Mouse (Mus musculus) thymus, postnatal 25 days (tissue): Measurements from ENCODE around the gene Zmynd10.

Source experiments
- DNase-seq: peaks from one replicate; pipeline ENCODE4 v3.0.0; 2022

Zmynd10 gene

GRCm38 (mm10) chr9:107541005-107541404 is 6.1 kb upstream of the Zmynd10 start:
- no peak for DNase-seq

DNA sequence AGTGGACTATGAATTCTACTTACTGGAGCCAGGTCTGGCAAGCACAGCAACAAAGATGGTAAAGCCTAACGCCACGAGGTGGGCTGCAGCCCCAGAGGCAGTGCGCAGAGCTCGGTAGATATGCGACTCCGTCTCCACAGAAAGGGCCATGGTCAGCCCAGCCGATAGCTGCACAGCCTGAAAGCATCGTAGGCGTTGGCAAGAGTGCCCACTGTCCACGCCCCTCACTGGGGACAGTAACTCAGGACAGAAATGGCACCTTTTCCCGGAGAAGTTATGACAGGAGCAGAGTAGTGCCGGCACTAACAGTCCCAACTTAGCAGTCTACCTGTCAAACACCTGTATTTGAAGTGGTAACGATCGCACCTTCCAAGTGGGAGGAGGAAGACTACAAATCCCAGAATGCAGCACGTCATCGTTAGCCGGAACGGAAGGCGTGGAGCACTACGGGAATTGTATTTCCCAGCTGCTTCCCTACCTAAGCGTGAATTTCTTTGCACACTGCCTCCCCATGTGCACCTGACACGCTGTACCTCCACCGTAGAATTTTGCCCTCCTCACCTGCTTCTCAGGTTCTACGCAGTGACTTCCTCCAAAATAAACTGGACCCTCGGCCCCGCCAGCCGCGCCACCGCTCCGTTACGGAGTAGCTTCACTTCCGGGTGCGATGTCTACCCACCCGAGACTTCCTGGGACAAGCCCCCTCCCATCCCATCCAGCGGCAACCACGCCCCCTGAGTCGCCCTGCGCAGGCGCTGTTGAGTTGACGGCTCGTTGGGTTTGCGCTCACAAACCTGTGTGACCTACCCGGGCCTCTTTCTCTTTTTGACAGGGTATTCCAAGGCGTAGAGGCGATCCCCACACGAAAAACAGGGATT is 5.4 kb upstream of the Zmynd10 start, which contains the start of the genes Cyb561d2 and Nprl2:
Gene Cyb561d2 (minus strand): TSS at position 720 of the 878 bp plus-strand sequence.
Gene Nprl2 (plus strand): TSS at position 753 of the 878 bp plus-strand sequence.
- DNase-seq: peak; percentile 97

GRCm38 (mm10) chr9:107542352-107542686 is 4.8 kb upstream of the Zmynd10 start:
- DNase-seq: no peak

DNA sequence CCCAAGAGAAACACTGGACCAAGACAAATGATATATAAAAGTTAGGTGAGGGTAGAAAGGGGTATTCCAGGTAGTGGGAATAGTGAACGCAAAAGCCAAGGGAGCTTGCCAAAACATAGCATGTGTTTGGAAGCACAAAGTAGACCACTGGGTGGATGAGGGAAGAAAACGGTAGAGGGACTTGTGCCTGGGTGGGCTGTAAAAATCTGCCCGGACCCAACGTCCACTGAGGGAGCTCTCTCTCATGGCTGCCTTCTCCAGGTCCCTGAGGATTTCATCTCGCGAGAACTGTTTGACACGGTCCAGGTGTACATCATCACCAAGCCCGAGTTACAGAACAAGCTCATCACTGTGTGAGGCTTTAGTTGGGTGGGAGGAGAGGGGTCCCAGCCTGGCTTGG is 4.4 kb upstream of the Zmynd10 start:
- no peak for DNase-seq

- DNase-seq: no peak
These were observed 3.8 kb upstream of the Zmynd10 start for GRCm38 (mm10) chr9:107543299-107543698.

- no peak for DNase-seq
These were observed 2.9 kb upstream of the Zmynd10 start for GRCm38 (mm10) chr9:107544196-107544700.

DNA sequence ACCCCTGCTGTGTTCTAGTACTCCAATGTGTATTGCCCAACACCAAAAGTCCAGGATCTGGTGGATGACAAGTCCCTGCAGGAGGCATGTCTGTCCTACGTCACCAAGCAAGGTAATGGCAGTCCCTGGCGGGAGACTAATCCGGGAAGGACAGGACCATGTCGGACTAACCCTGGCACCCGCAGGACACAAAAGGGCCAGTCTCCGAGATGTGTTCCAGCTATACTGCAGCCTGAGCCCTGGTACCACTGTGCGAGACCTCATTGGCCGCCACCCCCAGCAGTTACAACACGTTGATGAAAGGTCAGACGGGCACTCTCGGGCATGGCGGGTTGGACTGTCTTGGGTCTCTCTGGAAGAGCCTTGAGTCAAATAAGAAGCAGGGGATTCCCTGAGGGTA is 2.4 kb upstream of the Zmynd10 start:
- peak; percentile 2 for DNase-seq

DNA sequence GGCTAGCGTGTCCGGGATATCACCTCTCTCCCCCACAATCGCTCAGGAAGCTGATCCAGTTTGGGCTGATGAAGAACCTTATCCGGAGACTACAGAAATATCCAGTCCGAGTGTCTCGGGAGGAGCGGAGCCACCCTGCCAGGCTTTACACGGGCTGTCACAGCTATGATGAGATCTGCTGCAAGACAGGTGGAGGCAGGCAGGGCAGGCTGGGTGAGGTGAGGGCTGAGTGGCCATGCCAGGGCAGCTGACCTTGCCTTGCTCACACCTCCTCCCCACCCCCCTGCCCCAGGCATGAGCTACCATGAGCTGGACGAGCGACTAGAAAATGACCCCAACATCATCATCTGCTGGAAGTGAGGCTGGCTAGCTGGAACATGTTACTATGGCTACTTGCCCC is 1.9 kb upstream of the Zmynd10 start:
- peak; percentile 1 for DNase-seq

GRCm38 (mm10) chr9:107545602-107546001 is 1.5 kb upstream of the Zmynd10 start:
- DNase-seq: peak; percentile 76

DNA sequence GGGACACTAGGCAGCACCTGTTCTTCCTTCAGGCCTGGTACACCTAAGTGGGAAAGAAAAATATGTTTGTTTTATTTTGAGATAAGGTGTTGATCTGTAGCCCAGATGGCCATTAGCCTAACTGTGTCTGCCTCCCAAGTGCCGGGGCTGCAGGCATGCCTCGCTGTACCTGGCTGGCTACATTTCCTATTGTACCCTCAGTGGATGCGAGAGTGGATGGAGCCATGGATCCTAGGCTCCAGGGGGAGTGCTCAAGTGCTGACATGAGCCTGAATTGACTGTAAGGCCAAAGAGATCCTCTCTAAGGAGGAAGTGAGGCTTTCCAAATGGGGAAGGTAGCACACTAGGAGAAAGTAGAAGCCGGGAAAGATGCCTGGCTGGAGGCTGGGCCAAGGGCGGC is 859 bp downstream of the Zmynd10 start:
- DNase-seq: no peak

GRCm38 (mm10) chr9:107548820-107549219 is 1.7 kb downstream of the Zmynd10 start:
- DNase-seq: no peak

- DNase-seq: no peak
These were observed 2.4 kb downstream of the Zmynd10 start for GRCm38 (mm10) chr9:107549297-107550074.

DNA sequence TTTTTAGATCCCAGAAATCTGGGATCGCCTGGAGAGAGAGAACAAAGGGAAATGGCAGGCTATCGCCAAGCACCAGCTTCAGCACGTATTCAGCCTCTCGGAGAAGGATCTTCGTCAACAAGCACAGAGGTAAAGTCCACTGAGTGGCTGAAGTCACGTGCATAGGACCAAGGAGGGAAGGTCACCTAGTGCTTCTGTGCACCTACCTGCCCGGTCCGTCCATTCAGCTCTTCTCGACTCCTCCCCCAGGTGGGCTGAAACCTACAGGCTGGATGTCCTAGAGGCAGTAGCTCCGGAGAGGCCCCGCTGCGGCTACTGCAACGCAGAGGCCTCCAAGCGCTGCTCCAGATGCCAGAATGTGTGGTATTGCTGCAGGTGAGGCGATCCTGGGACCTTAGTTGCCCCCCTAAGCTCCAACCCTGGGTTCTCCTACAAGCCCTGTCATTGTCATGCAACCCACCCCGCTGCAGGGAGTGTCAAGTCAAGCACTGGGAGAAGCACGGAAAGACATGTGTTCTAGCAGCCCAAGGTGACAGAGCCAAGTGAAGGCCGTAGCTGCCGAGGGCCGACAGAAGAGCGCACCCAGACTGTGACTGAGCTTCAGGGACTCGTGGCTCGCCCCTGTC is 3.5 kb downstream of the Zmynd10 start:
- DNase-seq: peak; percentile 21

DNA sequence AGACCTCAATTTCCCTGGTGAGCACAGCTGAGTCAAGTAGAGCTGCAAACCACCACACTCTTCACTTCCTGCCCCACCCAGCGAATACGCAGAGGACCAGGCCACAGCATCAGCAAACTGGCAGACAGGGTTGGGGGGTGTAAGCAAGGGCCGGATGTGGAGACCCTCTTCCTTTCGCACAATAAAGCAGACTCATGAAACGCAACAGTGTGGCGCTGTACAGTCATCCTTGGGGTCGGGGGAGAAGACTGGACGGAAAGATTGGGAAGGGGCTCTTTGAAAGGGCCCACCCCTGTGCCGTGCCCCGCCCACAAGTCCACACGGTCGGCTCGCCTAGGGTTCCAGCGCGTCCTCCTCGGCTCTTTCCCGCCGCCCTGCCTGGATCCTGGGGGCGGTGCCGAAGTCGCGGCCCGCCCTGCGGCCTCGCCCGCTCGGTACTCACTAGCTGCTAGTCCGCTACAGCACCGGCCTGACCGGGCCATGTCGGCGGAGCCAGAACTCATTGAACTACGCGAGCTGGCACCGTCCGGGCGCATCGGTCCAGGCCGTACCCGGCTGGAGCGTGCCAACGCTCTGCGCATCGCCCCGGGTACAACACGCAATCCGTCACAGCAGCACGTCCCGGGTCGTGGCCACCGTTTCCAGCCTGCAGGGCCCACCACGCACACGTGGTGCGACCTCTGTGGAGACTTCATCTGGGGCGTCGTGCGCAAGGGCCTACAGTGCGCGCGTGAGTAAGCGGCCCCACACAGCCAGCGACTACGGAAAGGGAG is 4.2 kb downstream of the Zmynd10 start, which contains the start of gene Rassf1:
Gene Rassf1 (plus strand): TSS at position 439 of the 773 bp plus-strand sequence.
- DNase-seq: peak; percentile 82

DNA sequence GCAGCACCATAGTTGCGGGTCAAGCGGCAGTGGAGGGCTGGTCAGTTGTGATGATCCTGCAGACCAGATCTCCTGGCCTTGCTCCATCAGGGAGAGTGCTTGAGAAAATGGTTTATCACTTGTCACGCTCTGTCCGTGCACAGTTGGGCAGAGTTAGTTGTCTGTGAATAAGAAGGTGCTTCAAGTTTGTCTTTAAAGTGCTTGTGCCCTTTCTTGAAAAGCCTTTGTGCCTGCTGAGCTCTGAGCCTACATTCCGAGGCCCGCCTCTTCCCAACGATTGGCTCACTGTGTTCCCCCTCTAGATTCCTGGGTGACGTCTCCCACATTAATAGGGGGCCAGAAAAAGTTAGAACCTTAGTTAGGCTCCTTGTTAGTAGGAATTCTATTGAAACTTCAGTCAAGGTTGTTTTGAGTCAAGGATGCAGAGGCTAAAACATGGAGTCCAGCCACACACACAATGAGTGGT is 4.8 kb downstream of the Zmynd10 start:
- no peak for DNase-seq

DNA sequence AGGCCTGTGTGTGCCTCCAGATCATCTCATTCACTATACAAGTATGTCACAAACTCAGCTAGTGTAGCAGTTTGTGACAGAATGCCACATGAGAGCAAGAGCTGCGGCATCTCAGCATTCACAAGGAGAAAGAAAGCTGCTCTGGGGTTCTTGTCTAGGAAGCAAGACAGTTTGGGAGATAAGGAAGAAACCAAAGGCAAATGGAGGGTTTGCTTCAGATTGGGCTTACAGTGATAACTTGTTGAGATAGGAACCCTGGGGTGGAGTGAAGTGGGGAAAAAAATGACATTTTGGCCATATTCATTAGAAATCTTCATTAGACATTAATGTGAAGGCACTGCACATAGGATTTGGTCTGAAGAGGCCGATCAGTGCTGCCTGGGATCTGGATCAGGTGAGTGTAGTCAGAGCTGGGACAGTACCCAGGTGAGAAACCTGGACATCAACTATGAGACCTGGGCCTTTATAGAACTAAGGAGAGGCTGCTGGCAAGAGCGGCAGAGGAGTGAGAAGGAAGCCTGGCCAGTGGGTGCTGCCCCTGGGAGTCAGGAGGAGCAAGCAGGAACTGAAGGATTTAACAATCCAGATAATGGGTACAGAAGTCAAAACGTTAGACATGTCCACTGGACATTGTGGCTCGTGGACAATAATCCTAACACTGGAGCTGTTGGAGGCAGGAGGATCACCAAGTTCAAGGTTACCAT is 5.7 kb downstream of the Zmynd10 start:
- DNase-seq: no peak

- no peak for DNase-seq
These were observed 6.6 kb downstream of the Zmynd10 start for GRCm38 (mm10) chr9:107553541-107554318.

DNA sequence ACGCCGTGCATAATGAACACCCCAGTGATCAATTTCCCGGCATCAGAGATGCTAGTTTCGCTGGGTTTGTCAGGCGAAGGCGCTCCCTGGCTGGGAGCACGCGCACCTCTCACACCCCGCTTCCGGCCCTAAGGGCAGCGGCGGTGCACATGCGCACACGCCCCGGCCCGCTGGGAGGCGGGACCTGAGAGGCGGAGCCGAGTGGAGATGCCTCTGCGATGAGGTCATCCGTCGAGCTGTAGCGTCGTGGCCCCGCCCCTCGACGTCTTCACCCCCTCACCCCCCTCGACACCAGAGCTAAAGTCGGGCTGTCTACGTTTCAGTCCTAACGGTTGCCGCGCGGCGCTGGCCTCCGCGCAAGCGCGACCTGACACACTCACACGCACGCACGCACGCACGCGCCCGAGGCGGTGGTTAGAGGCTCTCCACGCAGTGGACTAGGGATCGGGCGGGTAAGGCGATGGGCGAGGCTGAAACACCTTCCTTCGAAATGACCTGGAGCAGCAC is 7.3 kb downstream of the Zmynd10 start:
- DNase-seq: peak; percentile 96

- DNase-seq: no peak
These were observed 7.9 kb downstream of the Zmynd10 start for GRCm38 (mm10) chr9:107555031-107555457.

DNA sequence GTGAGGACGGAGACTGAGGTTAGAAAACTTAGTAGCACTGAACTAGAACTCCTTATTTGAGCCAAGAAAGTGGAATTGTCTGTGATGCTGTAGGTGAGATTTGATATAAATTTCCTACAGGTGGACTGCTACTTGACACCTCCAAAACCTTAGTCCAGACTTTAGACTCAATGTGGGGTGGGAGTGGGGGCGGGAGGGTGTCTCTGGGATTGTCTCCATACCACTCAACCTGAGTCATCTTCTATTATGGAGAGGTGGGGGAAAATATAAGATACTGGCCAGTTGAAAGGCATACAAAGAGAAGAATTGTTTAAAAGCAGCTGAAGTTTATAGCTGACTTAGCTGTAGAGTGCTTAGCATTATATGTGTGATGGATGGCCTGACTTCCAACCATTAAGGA is 8.6 kb downstream of the Zmynd10 start:
- no peak for DNase-seq
